Mouse (Mus musculus) urinary bladder, adult 2 months (tissue): ENCODE results near the gene Olfr342. TPM values are rescaled to one million over a fixed set of nuclear protein-coding genes. Genes with fewer than 3 reads are reported as not detected.

ENCODE experiments used
- DNase-seq: peaks from one replicate; pipeline ENCODE4 v3.0.0; 2022; ENCODE audit warnings: low spot score
- polyA plus RNA-seq: library from polyadenylated mRNA; depleted of rRNA; stranded (reverse); fragments of >200 nt; gene quantifications from 2 replicates; pipeline ENCODE4 v1.2.3, GENCODE M21; 2012; rRNA removed

Olfr342 gene
- polyA plus RNA-seq, result not detected in 2 replicates

GRCm38 (mm10) chr2:36524698-36525097 lies at the start of gene Olfr342:
Gene Olfr342, plus strand, starts transcription at chr2:36524998.
- no peak for DNase-seq

- DNase-seq, result no peak
Observed at GRCm38 (mm10) chr2:36482368-36482767, 42.4 kb upstream of the Olfr342 start, which contains the start of gene Olfr341. Gene Olfr341, minus strand, starts transcription at chr2:36482468.

- no peak for DNase-seq
Observed at GRCm38 (mm10) chr2:36565156-36565555, 40.4 kb downstream of the Olfr342 start.

GRCm38 (mm10) chr2:36566362-36566761 lies 41.6 kb downstream of the Olfr342 start, which contains the start of gene Olfr344:
Gene Olfr344, plus strand, starts transcription at chr2:36566662.
- no peak for DNase-seq

GRCm38 (mm10) chr2:36567022-36567421 lies 42.2 kb downstream of the Olfr342 start:
- DNase-seq, result no peak

- no peak for DNase-seq
Observed at GRCm38 (mm10) chr2:36567845-36568244, 43.0 kb downstream of the Olfr342 start.

Other genes with a start within 250 kb of the Olfr342 start
- gene Olfr338, start 151.5 kb upstream of the Olfr342 start, polyA plus RNA-seq, result not detected in 2 replicates
- not detected in 2 replicates for gene Olfr339, start 106.1 kb upstream of the Olfr342 start, polyA plus RNA-seq
- not detected in 2 replicates for gene Olfr340, start 72.4 kb upstream of the Olfr342 start, polyA plus RNA-seq
- not detected in 2 replicates for gene Olfr341, start 42.5 kb upstream of the Olfr342 start, polyA plus RNA-seq
- not detected in 2 replicates for gene Olfr344, start 41.7 kb downstream of the Olfr342 start, polyA plus RNA-seq
- not detected in 2 replicates for gene Olfr345, start 115.0 kb downstream of the Olfr342 start, polyA plus RNA-seq
- gene Olfr346, start 160.8 kb downstream of the Olfr342 start, polyA plus RNA-seq, result not detected in 2 replicates
- gene Olfr347, start 206.9 kb downstream of the Olfr342 start, polyA plus RNA-seq, result not detected in 2 replicates